In genomic region chr11:18581078-18581800, GRCm38 (mm10) we compare ENCODE assay signal across 9 mouse cellular contexts.
DNase-seq lines count a peak whose midpoint lies in the region; ATAC-seq lines count a peak whose summit lies in the region.
"Had no signal": no experiment of that assay in that cellular context is flagged by ENCODE, and none has a peak within 500 bp of the region (broad histone marks: within the 10 kb centered on the region; RNA-seq: fewer than 3 reads in every experiment).

No protein-coding gene starts in this region.

- DNase-seq in heart, adult 8-10 months (ENCODE audit: low spot score) = peak; percentile 47
- DNase-seq in heart, embryonic 10.5 days (ENCODE audit: low spot score) = no peak
- DNase-seq in NIH3T3 (ENCODE audit: low read depth) = peak; percentile 8
- DNase-seq in cerebellum, adult 18-20 months = peak; percentile 16 to 29
- DNase-seq in heart, postnatal 4 days = peak; percentile 41
- no peak for DNase-seq in urinary bladder, postnatal 4 days (ENCODE audit: low spot score in 2 of 2)
- DNase-seq in spleen, adult 18-20 months = no peak

- H3K9me3 ChIP-seq in heart, embryonic 10.5 days = no peaks in the 10 kb centered on the region
- H3K9me3 ChIP-seq: midbrain, embryonic 12.5 days had no signal

- 82% methylated on average over 8 of the region's 8 CpGs for WGBS in heart, embryonic 10.5 days

- no peaks in the 10 kb centered on the region for H3K36me3 ChIP-seq in heart, embryonic 10.5 days
- H3K36me3 ChIP-seq: midbrain, embryonic 12.5 days had no signal

- no peak overlapping the region for H3K4me3 ChIP-seq in heart, embryonic 10.5 days
- H3K4me3 ChIP-seq: midbrain, embryonic 12.5 days had no signal

- ATAC-seq in inflammation-experienced regulatory T-cells, adult 6 months = no peak

- H3K27ac ChIP-seq in heart, embryonic 10.5 days = no peak overlapping the region
- H3K27ac ChIP-seq: midbrain, embryonic 12.5 days had no signal

- no peaks in the 10 kb centered on the region for H3K27me3 ChIP-seq in heart, embryonic 10.5 days (ENCODE audit: insufficient read depth, poor library complexity, severe bottlenecking)
- H3K27me3 ChIP-seq: midbrain, embryonic 12.5 days had no signal

- H3K4me1 ChIP-seq in heart, embryonic 10.5 days = peaks cover 5% of the 10 kb centered on the region; the same call in 1 of the 2 replicates
- H3K4me1 ChIP-seq: midbrain, embryonic 12.5 days had no signal

Comparison
In these comparisons a context has a peak if more than half of its experiments do, and no peak if none do; other contexts are left out.
1. DNase-seq: peak in heart, adult 8-10 months (single experiment), NIH3T3 (single experiment), cerebellum, adult 18-20 months (2 of 2) and heart, postnatal 4 days (single experiment); none in heart, embryonic 10.5 days (single experiment), urinary bladder, postnatal 4 days (0 of 2) and spleen, adult 18-20 months (0 of 2).